Mouse (Mus musculus): ENCODE results near the gene Hist2h3c2.
A peak's percentile ranks its signal among the peaks of the same experiment; 100 is the strongest.
"Not testable (repeated sequence)": the region's sequence is repeated elsewhere in the genome, so short reads cannot be mapped to it uniquely, and the experiment has no call there.

The Hist2h3c2 gene

GRCm38 (mm10) chr3:96234914-96235313, 4.0 kb downstream of the Hist2h3c2 start:
- no peak for DNase-seq

- DNase-seq: no peak
Measured at GRCm38 (mm10) chr3:96231758-96232120, 7.2 kb downstream of the Hist2h3c2 start.

DNA sequence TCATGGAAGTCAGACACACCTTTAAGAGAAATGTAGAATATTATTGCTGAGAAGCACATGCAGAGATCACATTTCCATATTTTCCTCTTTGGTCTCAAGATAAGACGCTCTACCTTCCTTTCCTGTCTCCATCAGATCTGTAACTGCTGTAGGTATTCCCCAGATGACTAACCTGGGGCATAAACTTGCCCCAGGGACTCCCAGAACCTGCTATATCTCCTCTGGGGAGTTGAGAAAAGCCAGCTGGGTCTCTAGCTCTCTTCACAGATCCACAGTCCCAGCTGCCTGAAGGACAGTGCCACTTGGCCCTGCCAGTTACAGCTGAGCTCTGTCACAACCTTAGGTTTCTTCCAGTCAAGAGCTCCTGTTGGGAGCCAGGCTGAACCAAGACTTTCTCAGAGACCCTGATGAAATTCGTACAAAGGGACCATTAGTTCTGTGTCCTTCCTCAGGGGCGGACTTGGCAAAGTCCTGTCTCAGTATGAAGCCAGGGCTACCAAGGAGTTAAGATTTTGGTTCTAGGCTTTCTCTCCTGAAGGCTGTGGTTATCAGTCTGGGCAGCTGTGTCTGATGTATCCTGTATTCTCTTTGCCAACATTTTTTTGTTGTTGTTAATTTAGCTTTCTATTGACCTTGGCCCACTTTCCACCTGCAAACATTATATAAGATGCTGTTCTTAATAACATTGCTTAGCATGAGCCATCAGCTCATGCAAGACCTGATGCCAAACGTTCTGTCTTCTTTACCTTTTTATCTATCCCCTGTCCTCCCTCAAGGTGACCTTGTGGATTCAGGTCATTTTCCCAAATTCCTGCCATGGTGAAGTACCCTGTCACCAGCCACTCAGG, 7.8 kb downstream of the Hist2h3c2 start:
- DNase-seq: no peak

GRCm38 (mm10) chr3:96230404-96230803, 8.5 kb downstream of the Hist2h3c2 start:
- no peak for DNase-seq

DNA sequence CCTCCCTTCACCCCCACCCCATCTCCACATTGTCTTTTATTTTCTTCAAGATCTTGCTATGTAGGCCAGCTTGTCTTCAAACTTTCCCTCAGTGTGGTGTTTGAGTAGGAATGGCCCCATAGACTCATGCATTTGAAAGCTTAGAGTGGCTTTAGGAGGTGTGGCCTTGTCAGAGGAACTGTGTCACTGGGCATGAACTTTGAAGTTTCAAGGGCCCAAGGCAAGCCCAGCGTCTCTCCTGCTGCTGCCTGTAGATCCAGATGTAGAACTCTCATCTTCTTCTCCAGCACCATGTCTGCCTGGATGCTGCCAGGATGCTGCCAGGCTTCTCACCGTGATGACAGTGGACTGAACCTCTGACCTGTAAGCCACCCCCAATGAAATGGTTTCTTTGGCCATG, 10.1 kb downstream of the Hist2h3c2 start:
- no peak for DNase-seq

GRCm38 (mm10) chr3:96226695-96227648, 12.0 kb downstream of the Hist2h3c2 start:
- no peak for DNase-seq

- DNase-seq: no peak
Measured at GRCm38 (mm10) chr3:96225421-96225820, 13.5 kb downstream of the Hist2h3c2 start.

GRCm38 (mm10) chr3:96222774-96223173, 16.2 kb downstream of the Hist2h3c2 start:
- DNase-seq: no peak

- peak; percentile 53 for DNase-seq
Measured at GRCm38 (mm10) chr3:96221640-96222038, 17.3 kb downstream of the Hist2h3c2 start.

GRCm38 (mm10) chr3:96220765-96221639, 17.9 kb downstream of the Hist2h3c2 start, which contains the start of the genes Hist2h2ac and Hist2h2be:
Hist2h2ac (minus strand) TSS chr3:96220880.
Hist2h2be (plus strand) TSS chr3:96221119.
- DNase-seq: peak; percentile 79

DNA sequence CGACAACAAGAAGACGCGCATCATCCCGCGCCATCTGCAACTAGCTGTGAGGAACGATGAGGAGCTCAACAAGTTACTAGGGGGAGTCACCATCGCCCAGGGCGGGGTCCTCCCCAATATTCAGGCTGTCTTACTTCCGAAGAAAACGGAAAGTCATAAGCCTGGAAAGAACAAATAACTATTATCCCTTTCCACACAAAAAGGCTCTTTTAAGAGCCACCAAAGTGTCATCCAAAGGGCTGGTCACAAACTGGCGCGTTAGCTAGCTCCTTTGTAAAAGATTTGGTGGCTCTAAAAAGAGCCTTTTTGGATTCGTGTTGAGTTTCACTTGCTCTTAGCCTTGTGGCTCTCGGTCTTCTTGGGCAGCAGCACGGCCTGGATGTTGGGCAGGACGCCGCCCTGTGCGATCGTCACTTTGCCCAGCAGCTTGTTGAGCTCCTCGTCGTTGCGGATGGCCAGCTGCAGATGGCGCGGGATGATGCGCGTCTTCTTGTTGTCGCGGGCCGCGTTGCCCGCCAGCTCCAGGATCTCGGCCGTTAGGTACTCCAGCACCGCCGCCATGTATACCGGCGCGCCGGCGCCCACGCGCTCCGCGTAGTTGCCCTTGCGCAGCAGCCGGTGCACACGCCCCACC, 18.7 kb downstream of the Hist2h3c2 start:
- not testable (repeated sequence) for DNase-seq

DNA sequence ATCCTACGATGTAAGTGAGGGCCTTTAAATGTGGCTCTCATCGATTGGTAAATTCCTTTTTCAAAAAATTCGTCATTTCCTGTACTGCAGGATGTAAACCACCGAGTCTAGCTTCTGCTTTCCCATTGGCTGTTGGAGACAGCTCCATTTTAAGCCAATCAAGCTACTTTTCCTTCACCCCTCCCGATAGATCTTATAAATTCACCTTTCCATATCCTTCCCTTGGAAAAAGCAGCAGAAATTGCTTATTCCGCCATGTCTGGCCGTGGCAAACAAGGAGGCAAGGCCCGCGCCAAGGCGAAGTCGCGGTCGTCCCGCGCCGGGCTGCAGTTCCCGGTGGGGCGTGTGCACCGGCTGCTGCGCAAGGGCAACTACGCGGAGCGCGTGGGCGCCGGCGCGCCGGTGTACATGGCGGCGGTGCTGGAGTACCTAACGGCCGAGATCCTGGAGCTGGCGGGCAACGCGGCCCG, 19.2 kb downstream of the Hist2h3c2 start, which contains the start of the genes Bola1 and Hist2h2ab:
Gene Bola1 (minus strand): TSS at position 49 of the 470 bp plus-strand sequence.
Gene Hist2h2ab (plus strand): TSS at position 205 of the 470 bp plus-strand sequence.
- DNase-seq: peak; percentile 83

- peak; percentile 47 for DNase-seq
Measured at GRCm38 (mm10) chr3:96219191-96219641, 19.7 kb downstream of the Hist2h3c2 start.

GRCm38 (mm10) chr3:96209242-96209641, 29.7 kb downstream of the Hist2h3c2 start:
- DNase-seq: no peak

- no peak for DNase-seq
Measured at GRCm38 (mm10) chr3:96207819-96208218, 31.1 kb downstream of the Hist2h3c2 start.

- DNase-seq: no peak
Measured at GRCm38 (mm10) chr3:96199731-96200130, 39.2 kb downstream of the Hist2h3c2 start.

GRCm38 (mm10) chr3:96198601-96199251, 40.2 kb downstream of the Hist2h3c2 start:
- not testable (repeated sequence) for DNase-seq

- DNase-seq: peak; percentile 31
Measured at GRCm38 (mm10) chr3:96198181-96198580, 40.7 kb downstream of the Hist2h3c2 start.

- peak; percentile 81 for DNase-seq
Measured at GRCm38 (mm10) chr3:96197129-96197749, 41.7 kb downstream of the Hist2h3c2 start.

GRCm38 (mm10) chr3:96196437-96197128, 42.3 kb downstream of the Hist2h3c2 start:
- peak; percentile 20 for DNase-seq

All from thymus, postnatal 4 days (tissue).